Mouse (Mus musculus) olfactory bulb, adult 2 months (tissue): ENCODE data around the gene Tfap2c. TPM values are rescaled to one million over a fixed set of nuclear protein-coding genes. Genes with fewer than 3 reads are reported as not detected.

ENCODE experiments used
- H3K27ac ChIP-seq: fragments of 200-500 bp; 2 replicates; pipeline ENCODE4 v1.5.1; 2012; ENCODE audit warnings: low read depth, low read length; ENCODE audit not compliant: insufficient read depth
- H3K4me1 ChIP-seq: fragments of 200-500 bp; 2 replicates; pipeline ENCODE4 v1.6.1; 2012; ENCODE audit warnings: low read length; ENCODE audit not compliant: control insufficient read depth, insufficient read depth
- H3K4me3 ChIP-seq: fragments of 200-500 bp; 2 replicates; pipeline ENCODE4 v1.5.1; 2012; ENCODE audit warnings: mild to moderate bottlenecking, low read depth, low read length, moderate library complexity; ENCODE audit not compliant: insufficient read depth
- CTCF ChIP-seq: fragments of 200-500 bp; IDR thresholded peaks from 2 replicates; pipeline ENCODE4 v1.5.1; 2012; ENCODE audit warnings: low read depth, mild to moderate bottlenecking, low read length, moderate library complexity; ENCODE audit not compliant: insufficient read depth
- POLR2A ChIP-seq: fragments of 200-500 bp; IDR thresholded peaks from 2 replicates; pipeline ENCODE4 v1.6.1; 2012; ENCODE audit warnings: mild to moderate bottlenecking, low read depth, low read length, moderate library complexity; ENCODE audit not compliant: insufficient read depth
- WGBS: fragments of 180-500 bp; shearing (Covaris S2); methylation state at CpG from one replicate; pipeline ENCODE4 v1.1.7; 2018; 5-methylcytosine and 5-hydroxymethylcytosine counted together
- polyA plus RNA-seq: library from polyadenylated mRNA; stranded (reverse); fragments of >200 nt; gene quantifications from 2 replicates; pipeline ENCODE4 v1.2.4, GENCODE M21; 2012; ENCODE audit warnings: low replicate concordance; ENCODE audit not compliant: missing spikeins, insufficient read depth, insufficient read length

The Tfap2c gene
- polyA plus RNA-seq, 1 experiment, result not detected

DNA sequence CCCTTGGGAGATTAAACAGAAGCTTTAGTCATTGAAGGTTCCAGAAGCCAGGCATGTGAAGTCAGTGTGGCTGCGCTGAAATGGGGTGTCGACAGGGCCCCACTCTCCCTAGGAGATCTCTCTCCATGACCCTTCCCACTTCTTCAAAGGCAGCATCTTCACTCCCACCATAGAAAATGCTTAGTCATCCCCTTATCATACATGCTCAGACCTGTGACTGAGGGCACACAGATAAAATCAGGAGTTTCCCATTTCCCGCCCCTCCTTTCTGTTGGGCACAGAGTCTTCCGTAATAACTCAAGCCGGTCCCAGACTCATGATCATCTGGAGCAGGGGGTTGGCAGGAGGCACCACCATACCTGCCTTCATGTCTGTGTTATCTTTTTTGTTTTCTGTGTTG is 41.4 kb downstream of the Tfap2c start:
- TF ChIP-seq POLR2A, result no peak
- TF ChIP-seq CTCF, result no peak
- WGBS, result 92% methylated on average over 5 of the region's 5 CpGs
- H3K4me3 ChIP-seq, result no peak overlapping the region

GRCm38 (mm10) chr2:172594326-172594725 is 44.9 kb downstream of the Tfap2c start:
- TF ChIP-seq POLR2A (no peak), CTCF (no peak)
- WGBS, result 90% methylated on average over 7 of the region's 7 CpGs
- H3K4me1 ChIP-seq, result no peaks in the 10 kb centered on the region
- H3K27ac ChIP-seq, result no peak overlapping the region
- H3K4me3 ChIP-seq, result no peak overlapping the region

More for the DNA sequence above, 41.4 kb downstream of the Tfap2c start:
- Histone ChIP-seq H3K4me1 (no peaks in the 10 kb centered on the region), H3K27ac (no peak overlapping the region)

DNA sequence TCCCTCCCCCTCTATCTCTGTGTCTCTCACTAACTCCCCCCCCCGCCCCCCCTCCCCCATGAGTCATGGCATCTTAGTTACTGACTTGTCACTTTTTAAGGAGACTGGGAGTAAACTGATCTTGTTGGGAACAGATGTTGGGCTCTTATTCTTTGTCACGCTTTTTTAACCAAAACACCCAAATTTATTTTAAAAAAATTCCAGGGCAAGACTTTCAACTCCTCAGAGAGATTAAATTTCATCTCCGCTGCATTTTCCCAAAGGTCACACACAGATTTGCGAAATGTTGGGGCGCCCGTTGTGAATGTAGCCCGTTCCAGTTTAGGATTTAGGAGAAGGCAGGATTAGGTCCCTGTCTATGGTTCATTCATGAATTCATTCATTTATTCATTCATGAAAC is 47.7 kb downstream of the Tfap2c start:
- H3K27ac ChIP-seq, result no peak overlapping the region
- H3K4me3 ChIP-seq, result no peak overlapping the region
- no peaks in the 10 kb centered on the region for H3K4me1 ChIP-seq
- TF ChIP-seq CTCF (no peak), POLR2A (no peak)
- 57% methylated on average over 6 of the region's 7 CpGs for WGBS

DNA sequence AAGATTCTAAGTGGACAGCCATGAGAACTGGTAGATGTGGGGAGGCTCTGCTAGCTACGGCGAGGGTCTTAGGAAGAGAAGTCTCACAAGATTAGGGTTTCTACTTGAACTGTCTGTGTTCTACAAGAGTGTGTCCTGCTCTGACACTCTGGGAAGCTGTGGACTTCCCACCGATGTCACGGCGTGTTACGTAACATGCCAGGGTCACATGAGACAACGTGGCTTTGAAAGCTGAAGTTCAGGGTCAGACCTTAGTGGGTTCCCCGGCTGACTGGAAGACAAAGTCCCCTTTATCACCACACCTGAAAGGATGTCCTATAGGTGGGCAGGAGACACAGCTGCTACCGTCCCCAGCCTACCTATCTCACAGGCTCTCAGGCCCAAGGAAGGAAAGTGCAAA is 48.5 kb downstream of the Tfap2c start:
- Histone ChIP-seq H3K4me3 (no peak overlapping the region), H3K4me1 (no peaks in the 10 kb centered on the region), H3K27ac (no peak overlapping the region)
- WGBS, result 87% methylated on average over 9 of the region's 9 CpGs
- TF ChIP-seq CTCF (no peak), POLR2A (no peak)

DNA sequence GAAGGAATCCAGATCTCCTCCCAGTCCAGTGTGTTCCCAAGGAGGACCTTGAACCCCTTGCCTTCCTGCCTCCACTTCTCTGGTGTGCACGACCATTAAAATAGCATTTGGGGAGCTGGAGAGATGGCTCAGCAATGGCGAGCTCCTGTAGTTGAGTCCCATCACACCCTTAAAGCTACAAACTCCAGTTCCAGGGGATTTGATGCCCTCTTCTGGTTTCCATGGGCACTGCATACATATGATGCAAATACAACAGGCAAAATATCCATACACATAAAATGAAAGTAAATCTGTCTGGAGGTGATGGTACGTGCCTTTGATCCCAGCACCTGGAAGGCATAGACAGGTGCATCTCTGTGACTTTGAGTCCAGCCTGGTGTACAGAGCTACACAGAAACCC is 55.2 kb downstream of the Tfap2c start:
- no peak for TF ChIP-seq POLR2A
- no peak for TF ChIP-seq CTCF
- no peak overlapping the region for H3K4me3 ChIP-seq
- 96% methylated on average over 3 of the region's 3 CpGs for WGBS
- H3K27ac ChIP-seq, result no peak overlapping the region
- H3K4me1 ChIP-seq, result no peaks in the 10 kb centered on the region

DNA sequence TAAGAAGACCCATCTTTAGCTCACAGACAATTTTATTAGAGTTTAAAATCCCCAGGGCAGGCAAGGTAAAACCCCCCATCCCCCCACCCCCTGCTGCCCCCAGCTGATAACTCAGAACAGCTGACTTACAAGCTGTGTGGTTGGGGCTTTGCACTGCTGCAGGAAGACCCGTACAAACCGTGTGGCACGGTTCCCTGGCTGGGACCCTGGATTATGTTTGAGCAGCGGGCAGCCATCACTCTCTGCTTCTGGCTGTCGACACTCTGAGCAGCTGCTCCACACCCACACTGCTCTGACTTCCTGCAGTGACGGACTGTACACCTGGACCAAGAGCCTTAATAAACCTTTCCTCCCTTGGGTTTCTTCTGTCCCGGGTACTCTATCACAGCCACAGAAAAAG is 56.2 kb downstream of the Tfap2c start:
- 52% methylated on average over 7 of the region's 7 CpGs for WGBS
- no peak overlapping the region for H3K27ac ChIP-seq
- H3K4me3 ChIP-seq, result no peak overlapping the region
- TF ChIP-seq CTCF (no peak), POLR2A (no peak)
- H3K4me1 ChIP-seq, result no peaks in the 10 kb centered on the region

- no peaks in the 10 kb centered on the region for H3K4me1 ChIP-seq
- WGBS, result 85% methylated on average over 11 of the region's 11 CpGs
- no peak overlapping the region for H3K27ac ChIP-seq
- H3K4me3 ChIP-seq, result no peak overlapping the region
- TF ChIP-seq POLR2A (no peak), CTCF (no peak)
These were observed 58.3 kb downstream of the Tfap2c start for GRCm38 (mm10) chr2:172607710-172608109.

Other genes starting within 250 kb of the Tfap2c start
- not detected in 2 replicates for gene Fam210b, start 204.0 kb upstream of the Tfap2c start, polyA plus RNA-seq
- not detected in 2 replicates for gene Aurka, start 179.1 kb upstream of the Tfap2c start, polyA plus RNA-seq
- gene Cstf1, start 178.9 kb upstream of the Tfap2c start, polyA plus RNA-seq, result not detected in 2 replicates
- gene Cass4, start 155.8 kb upstream of the Tfap2c start, polyA plus RNA-seq, result not detected in 2 replicates
- 332 TPM in 1 of 2 replicates, not detected in the other for gene Rtf2, start 109.0 kb upstream of the Tfap2c start, polyA plus RNA-seq
- not detected in 2 replicates for gene Gcnt7, start 91.0 kb upstream of the Tfap2c start, polyA plus RNA-seq
- gene Fam209, start 77.1 kb upstream of the Tfap2c start, polyA plus RNA-seq, result not detected in 2 replicates